Mouse (Mus musculus) testis, adult 2 months (tissue): ENCODE data around the gene Tmie.

Source experiments
- CTCF ChIP-seq: fragments of 200-500 bp; IDR thresholded peaks from 2 replicates; pipeline ENCODE4 v1.5.1; 2012; ENCODE audit warnings: low read depth, mild to moderate bottlenecking, inconsistent platforms, low read length, moderate library complexity; ENCODE audit not compliant: control insufficient read depth, insufficient read depth, insufficient replicate concordance
- POLR2A ChIP-seq: fragments of 200-500 bp; IDR thresholded peaks from 2 replicates; pipeline ENCODE4 v1.6.1; 2012; ENCODE audit warnings: low read depth, mild to moderate bottlenecking, inconsistent platforms, low read length, moderate library complexity; ENCODE audit not compliant: control insufficient read depth

DNA sequence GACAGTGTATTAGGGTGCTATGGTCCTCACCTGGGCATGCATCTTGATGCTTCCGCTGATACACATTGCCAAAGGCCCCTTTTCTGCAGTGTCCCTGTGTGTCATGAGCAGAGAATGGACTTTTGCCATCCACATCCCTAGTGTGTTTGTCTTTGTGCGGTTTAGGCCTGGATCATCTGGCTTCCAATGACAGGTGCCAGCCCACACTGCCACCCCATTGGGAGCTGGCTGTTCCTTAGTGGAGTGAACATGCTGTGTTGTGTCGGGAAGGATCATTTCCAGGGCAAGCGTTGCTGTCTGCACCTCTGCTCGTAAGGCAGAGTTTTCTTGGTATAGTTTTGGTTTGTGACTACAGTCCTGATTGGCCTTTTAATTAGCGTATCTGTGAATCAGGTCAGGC is 21.3 kb upstream of the Tmie start:
- no peak for TF ChIP-seq POLR2A
- no peak for TF ChIP-seq CTCF
